Mouse (Mus musculus): Measurements from ENCODE around the gene Prr23a2. TPM values are rescaled to one million over a fixed set of nuclear protein-coding genes. Genes with fewer than 3 reads are reported as not detected.
A peak's percentile ranks its signal among the peaks of the same experiment; 100 is the strongest.

The Prr23a2 gene
- total RNA-seq (2022), result not detected

GRCm38 (mm10) chr9:98856210-98856609 is at the start of gene Prr23a2:
Gene Prr23a2 (plus strand): TSS chr9:98856494.
- DNase-seq (ENCODE audit: low spot score), result no peak

GRCm38 (mm10) chr9:98807631-98808030 is 48.7 kb upstream of the Prr23a2 start:
- no peak for DNase-seq (ENCODE audit: low spot score)

GRCm38 (mm10) chr9:98809526-98809925 is 46.8 kb upstream of the Prr23a2 start:
- peak; percentile 21 for DNase-seq (ENCODE audit: low spot score)

GRCm38 (mm10) chr9:98816066-98816465 is 40.2 kb upstream of the Prr23a2 start:
- DNase-seq (ENCODE audit: low spot score), result no peak

- no peak for DNase-seq (ENCODE audit: low spot score)
Observed at GRCm38 (mm10) chr9:98817592-98817991, 38.7 kb upstream of the Prr23a2 start.

GRCm38 (mm10) chr9:98818971-98819370 is 37.3 kb upstream of the Prr23a2 start:
- DNase-seq (ENCODE audit: low spot score), result no peak

- no peak for DNase-seq (ENCODE audit: low spot score)
Observed at GRCm38 (mm10) chr9:98819481-98819880, 36.8 kb upstream of the Prr23a2 start.

- no peak for DNase-seq (ENCODE audit: low spot score)
Observed at GRCm38 (mm10) chr9:98820461-98820860, 35.8 kb upstream of the Prr23a2 start.

GRCm38 (mm10) chr9:98821067-98821466 is 35.2 kb upstream of the Prr23a2 start:
- DNase-seq (ENCODE audit: low spot score), result no peak

- no peak for DNase-seq (ENCODE audit: low spot score)
Observed at GRCm38 (mm10) chr9:98823805-98824204, 32.5 kb upstream of the Prr23a2 start.

GRCm38 (mm10) chr9:98829508-98829907 is 26.8 kb upstream of the Prr23a2 start:
- DNase-seq (ENCODE audit: low spot score), result no peak

GRCm38 (mm10) chr9:98837537-98838074 is 18.7 kb upstream of the Prr23a2 start:
- no peak for DNase-seq (ENCODE audit: low spot score)

- no peak for DNase-seq (ENCODE audit: low spot score)
Observed at GRCm38 (mm10) chr9:98842117-98842516, 14.2 kb upstream of the Prr23a2 start, which contains the start of gene Prr23a1. Gene Prr23a1 (plus strand): TSS chr9:98842503.

- DNase-seq (ENCODE audit: low spot score), result no peak
Observed at GRCm38 (mm10) chr9:98863463-98863862, 7.2 kb downstream of the Prr23a2 start.

GRCm38 (mm10) chr9:98864571-98864970 is 8.3 kb downstream of the Prr23a2 start, which contains the start of gene Prr23a3:
Gene Prr23a3 (plus strand): TSS chr9:98864767.
- DNase-seq (ENCODE audit: low spot score), result no peak

- no peak for DNase-seq (ENCODE audit: low spot score)
Observed at GRCm38 (mm10) chr9:98901486-98901885, 45.2 kb downstream of the Prr23a2 start.

- no peak for DNase-seq (ENCODE audit: low spot score)
Observed at GRCm38 (mm10) chr9:98902819-98903218, 46.5 kb downstream of the Prr23a2 start, which contains the start of gene 7420426K07Rik. Gene 7420426K07Rik (plus strand): TSS chr9:98903119.

Other genes starting within 250 kb of the Prr23a2 start
- not detected for gene Prr23a1, start 14.0 kb upstream of the Prr23a2 start, total RNA-seq (2022)
- gene Prr23a3, start 8.3 kb downstream of the Prr23a2 start, total RNA-seq (2022), result not detected
- not detected for gene 7420426K07Rik, start 46.6 kb downstream of the Prr23a2 start, total RNA-seq (2022)
- gene Foxl2, start 98.8 kb downstream of the Prr23a2 start, total RNA-seq (2022), result not detected
- gene Faim, start 129.9 kb downstream of the Prr23a2 start, total RNA-seq (2022), result 1 to 10 TPM; 3.8 to 5.6 (median 4.3) TPM
- not detected for gene Gm1123, start 179.2 kb downstream of the Prr23a2 start, total RNA-seq (2022)

All from heart, adult 8-10 months (tissue).